Mouse (Mus musculus): Measurements from ENCODE around the gene Mybpc2. TPM values are rescaled to one million over a fixed set of nuclear protein-coding genes. Genes with fewer than 3 reads are reported as not detected.

The Mybpc2 gene
- polyA plus RNA-seq, 1 experiment, result 0.04 TPM

DNA sequence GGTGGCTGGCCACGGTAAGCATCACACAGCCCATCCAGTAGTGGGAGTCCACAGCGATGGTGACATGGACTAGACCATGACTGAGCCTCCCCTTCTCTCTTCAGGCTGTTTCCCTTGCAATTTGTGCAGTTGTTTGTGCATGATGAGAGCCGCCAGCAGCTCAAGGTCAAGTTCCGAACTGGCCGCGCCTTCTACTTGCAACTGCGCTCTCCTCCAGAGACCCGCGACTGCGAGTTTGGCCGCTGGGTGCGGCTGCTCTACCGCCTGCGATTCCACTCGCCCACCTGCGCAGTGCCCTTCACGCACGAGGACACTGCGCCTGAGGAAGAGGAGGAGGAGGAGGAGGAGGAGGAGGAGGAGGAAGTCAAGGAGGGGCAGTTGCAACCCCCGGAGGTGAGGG is 24.4 kb downstream of the Mybpc2 start:
- TF ChIP-seq CTCF (IDR thresholded peaks at IDR 0.05; ENCODE audit: control insufficient read depth, insufficient read depth, insufficient replicate concordance, low read depth, low read length) (no peak), POLR2A (IDR thresholded peaks at IDR 0.05; ENCODE audit: control insufficient read depth, low read depth, low read length) (peak; percentile 38; the same call in 1 of the 2 replicates)
- peak overlapping the region; percentile 30 for H3K4me3 ChIP-seq (ENCODE audit: control insufficient read depth, low read depth, low read length)

DNA sequence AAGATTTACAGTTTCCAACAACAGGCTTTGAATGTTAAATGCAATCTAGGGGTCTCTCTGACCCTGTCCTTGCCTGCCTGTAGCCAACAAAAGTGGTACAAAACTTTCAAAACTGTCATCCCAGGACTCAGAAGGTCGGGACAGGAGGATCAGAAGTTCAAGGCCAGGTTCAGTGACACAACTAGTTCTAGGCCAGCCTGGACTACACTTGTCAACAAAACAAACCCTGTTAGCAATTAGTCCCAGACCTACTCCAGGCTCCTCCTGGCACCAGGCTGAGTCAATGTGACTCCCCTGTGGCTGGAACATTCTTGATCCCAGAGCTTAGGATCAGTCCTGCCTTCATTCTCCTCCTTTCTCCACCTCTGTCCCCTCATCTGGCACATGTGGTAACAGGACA is 25.5 kb downstream of the Mybpc2 start:
- H3K4me1 ChIP-seq (ENCODE audit: control insufficient read depth, insufficient read depth, low read length), result peaks cover 13% of the 10 kb centered on the region
- H3K27ac ChIP-seq (ENCODE audit: control insufficient read depth, insufficient read depth, low read depth, low read length), result no peak overlapping the region
- peak overlapping the region; percentile 19 for H3K4me3 ChIP-seq (ENCODE audit: control insufficient read depth, low read depth, low read length)
- no peaks in the 10 kb centered on the region for H3K27me3 ChIP-seq (ENCODE audit: control insufficient read depth, insufficient read depth, low read length)
- no peaks in the 10 kb centered on the region for H3K36me3 ChIP-seq (ENCODE audit: control insufficient read depth, insufficient read depth, low read length)
- TF ChIP-seq CTCF (IDR thresholded peaks at IDR 0.05; ENCODE audit: control insufficient read depth, insufficient read depth, insufficient replicate concordance, low read depth, low read length) (no peak), POLR2A (IDR thresholded peaks at IDR 0.05; ENCODE audit: control insufficient read depth, low read depth, low read length) (no peak)

More for the DNA sequence above, 24.4 kb downstream of the Mybpc2 start:
- Histone ChIP-seq H3K36me3 (ENCODE audit: control insufficient read depth, insufficient read depth, low read length) (no peaks in the 10 kb centered on the region), H3K27ac (ENCODE audit: control insufficient read depth, insufficient read depth, low read depth, low read length) (no peak overlapping the region), H3K4me1 (ENCODE audit: control insufficient read depth, insufficient read depth, low read length) (peaks cover 13% of the 10 kb centered on the region), H3K27me3 (ENCODE audit: control insufficient read depth, insufficient read depth, low read length) (no peaks in the 10 kb centered on the region)

DNA sequence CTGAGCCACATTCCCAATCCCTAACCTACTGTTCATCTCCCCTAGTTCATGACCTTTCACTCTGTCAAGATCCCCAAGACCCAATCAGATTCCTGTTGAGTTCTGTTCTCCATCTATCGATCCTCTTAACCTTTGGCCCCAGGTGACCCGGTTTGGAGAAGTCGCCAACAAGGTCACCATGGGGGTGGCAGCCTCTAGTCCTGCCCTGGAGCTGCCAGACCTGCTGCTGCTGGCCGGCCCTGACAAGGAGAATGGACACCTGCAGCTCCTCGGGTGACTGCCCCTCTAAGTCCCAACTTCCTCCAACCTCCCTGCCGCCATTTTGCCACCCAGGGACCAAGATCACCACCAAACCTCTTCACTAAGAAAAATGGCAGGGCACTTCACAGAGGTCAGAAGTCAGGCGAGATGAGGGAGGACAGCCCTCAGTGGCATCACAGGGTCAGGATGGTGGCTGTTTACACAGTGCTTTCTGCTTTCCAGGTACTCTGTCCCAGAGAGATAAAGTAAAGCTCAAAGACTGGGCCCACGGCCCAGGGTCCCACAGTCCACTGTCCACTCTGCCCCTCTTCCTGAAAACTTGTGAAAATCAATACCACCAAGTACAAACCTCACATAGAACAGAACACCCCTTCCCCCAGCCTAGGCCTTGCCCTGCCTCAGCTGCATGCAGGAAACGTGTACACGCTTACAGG is 26.9 kb downstream of the Mybpc2 start:
- Histone ChIP-seq H3K4me3 (ENCODE audit: control insufficient read depth, low read depth, low read length) (peak overlapping the region; percentile 96), H3K27ac (ENCODE audit: control insufficient read depth, insufficient read depth, low read depth, low read length) (peak overlapping the region; percentile 46; the same call in 1 of the 2 replicates), H3K36me3 (ENCODE audit: control insufficient read depth, insufficient read depth, low read length) (no peaks in the 10 kb centered on the region), H3K27me3 (ENCODE audit: control insufficient read depth, insufficient read depth, low read length) (no peaks in the 10 kb centered on the region), H3K4me1 (ENCODE audit: control insufficient read depth, insufficient read depth, low read length) (peaks cover 13% of the 10 kb centered on the region)
- TF ChIP-seq POLR2A (IDR thresholded peaks at IDR 0.05; ENCODE audit: control insufficient read depth, low read depth, low read length), result no peak
- TF ChIP-seq CTCF (IDR thresholded peaks at IDR 0.05; ENCODE audit: control insufficient read depth, insufficient read depth, insufficient replicate concordance, low read depth, low read length), result no peak

DNA sequence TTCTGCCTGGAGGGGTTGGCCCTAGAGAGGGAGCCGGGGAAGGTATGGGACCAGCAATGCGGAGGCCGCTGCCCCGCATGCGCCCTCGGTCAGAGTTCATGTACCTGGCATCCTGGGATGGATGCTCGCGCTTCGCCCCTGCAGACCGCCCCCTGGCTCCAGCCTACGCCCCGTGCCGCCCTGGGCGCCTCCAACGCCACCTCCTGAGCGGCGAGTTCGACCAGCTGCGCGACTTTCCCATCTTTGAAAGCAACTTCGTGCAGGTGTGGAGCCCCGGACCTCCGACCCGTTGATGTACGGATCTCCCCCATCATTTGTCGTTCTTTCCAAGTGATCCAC is 27.7 kb downstream of the Mybpc2 start:
- peaks cover 13% of the 10 kb centered on the region for H3K4me1 ChIP-seq (ENCODE audit: control insufficient read depth, insufficient read depth, low read length)
- peak overlapping the region; percentile 93 for H3K27ac ChIP-seq (ENCODE audit: control insufficient read depth, insufficient read depth, low read depth, low read length)
- no peaks in the 10 kb centered on the region for H3K27me3 ChIP-seq (ENCODE audit: control insufficient read depth, insufficient read depth, low read length)
- TF ChIP-seq POLR2A (IDR thresholded peaks at IDR 0.05; ENCODE audit: control insufficient read depth, low read depth, low read length) (no peak; the same call in 1 of the 2 replicates), CTCF (IDR thresholded peaks at IDR 0.05; ENCODE audit: control insufficient read depth, insufficient read depth, insufficient replicate concordance, low read depth, low read length) (no peak)
- no peaks in the 10 kb centered on the region for H3K36me3 ChIP-seq (ENCODE audit: control insufficient read depth, insufficient read depth, low read length)
- H3K4me3 ChIP-seq (ENCODE audit: control insufficient read depth, low read depth, low read length), result peak overlapping the region; percentile 96

DNA sequence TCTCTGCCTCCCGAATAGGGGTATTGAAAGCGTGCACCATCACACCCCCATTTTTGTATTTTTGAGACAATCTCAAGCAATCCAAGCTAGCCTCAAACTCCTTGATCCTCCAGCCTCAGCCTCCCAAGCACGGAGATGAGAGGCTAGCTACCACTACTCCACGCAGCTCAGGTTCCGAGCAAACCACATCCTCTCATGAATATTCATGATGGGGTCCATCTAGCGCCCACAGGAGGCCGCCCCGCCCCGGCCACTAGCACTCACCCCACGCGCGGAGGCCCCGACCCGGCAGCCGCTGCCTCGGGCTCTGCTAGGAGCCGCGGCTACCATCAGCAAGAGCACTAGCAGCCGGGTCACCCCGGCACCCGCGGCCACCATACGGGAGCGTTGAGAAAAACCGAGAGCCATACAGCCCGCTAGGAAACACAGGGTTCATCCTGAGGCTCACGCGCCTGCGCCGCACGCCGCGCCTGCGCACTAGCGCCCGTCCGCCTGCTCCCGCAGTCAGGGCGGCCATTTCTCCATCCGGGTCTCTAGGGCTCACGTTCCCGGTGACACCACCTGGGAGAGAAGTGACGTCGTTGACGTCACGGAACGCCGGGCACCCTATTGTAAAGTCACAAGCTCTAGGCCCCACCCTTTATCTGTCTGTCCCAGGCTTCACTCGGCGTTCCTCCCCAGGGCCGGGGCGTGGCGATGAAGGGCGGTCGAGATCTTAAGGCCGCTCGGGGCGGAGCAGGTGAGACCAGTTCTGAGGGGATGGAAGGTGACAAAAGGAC is 28.3 kb downstream of the Mybpc2 start, which contains the start of the genes Emc10 and Fam71e1:
Gene Emc10 (minus strand): TSS at position 538 of the 779 bp plus-strand sequence.
Gene Fam71e1 (plus strand): TSS at position 590 of the 779 bp plus-strand sequence.
- H3K36me3 ChIP-seq (ENCODE audit: control insufficient read depth, insufficient read depth, low read length), result no peaks in the 10 kb centered on the region
- H3K4me3 ChIP-seq (ENCODE audit: control insufficient read depth, low read depth, low read length), result peak within 1 kb of the TSS; percentile 96
- H3K27ac ChIP-seq (ENCODE audit: control insufficient read depth, insufficient read depth, low read depth, low read length), result peak within 1 kb of the TSS; percentile 93
- H3K27me3 ChIP-seq (ENCODE audit: control insufficient read depth, insufficient read depth, low read length), result no peaks in the 10 kb centered on the region
- TF ChIP-seq POLR2A (IDR thresholded peaks at IDR 0.05; ENCODE audit: control insufficient read depth, low read depth, low read length) (peak; percentile 94), CTCF (IDR thresholded peaks at IDR 0.05; ENCODE audit: control insufficient read depth, insufficient read depth, insufficient replicate concordance, low read depth, low read length) (no peak)
- peaks cover 13% of the 10 kb centered on the region for H3K4me1 ChIP-seq (ENCODE audit: control insufficient read depth, insufficient read depth, low read length)

DNA sequence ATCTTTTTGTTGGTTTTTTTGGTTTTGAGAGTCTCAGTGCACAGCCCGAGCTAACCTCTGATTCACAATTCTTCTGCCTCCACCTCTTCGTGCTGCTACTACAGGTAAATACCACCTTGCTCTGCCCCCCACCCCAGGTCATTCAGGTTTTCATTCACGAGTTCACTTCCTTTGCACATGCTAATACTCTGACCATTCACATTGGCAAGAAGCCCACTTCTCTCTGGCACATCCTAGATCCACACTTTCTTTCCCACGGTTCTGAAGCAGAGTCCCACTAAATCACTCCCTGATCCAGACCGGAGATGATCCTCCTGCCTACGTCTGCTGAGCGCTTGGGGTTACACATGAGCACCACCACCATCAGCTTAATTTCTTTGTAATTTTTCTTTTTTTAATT is 29.4 kb downstream of the Mybpc2 start:
- H3K27ac ChIP-seq (ENCODE audit: control insufficient read depth, insufficient read depth, low read depth, low read length), result no peak overlapping the region

DNA sequence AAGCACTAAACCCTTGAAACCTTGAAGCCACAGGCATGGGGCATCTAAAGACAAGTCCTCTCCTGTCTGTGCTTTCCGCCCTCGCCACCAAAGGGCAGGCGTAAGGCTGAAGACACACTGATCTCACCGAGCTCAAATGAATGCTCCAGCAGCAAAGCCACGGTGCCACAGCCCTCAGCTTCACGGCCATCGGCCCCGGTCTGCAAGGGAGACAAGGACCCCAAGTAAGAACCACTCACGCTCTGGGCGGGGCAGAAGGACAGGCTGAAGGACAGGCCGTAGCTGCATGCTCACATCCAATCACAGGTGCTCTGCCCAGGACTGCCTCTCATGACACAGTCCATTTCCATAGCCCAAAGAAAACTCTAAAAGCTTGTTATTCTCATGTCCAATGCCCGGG is 29.8 kb downstream of the Mybpc2 start:
- Histone ChIP-seq H3K27ac (ENCODE audit: control insufficient read depth, insufficient read depth, low read depth, low read length) (no peak overlapping the region), H3K4me1 (ENCODE audit: control insufficient read depth, insufficient read depth, low read length) (peaks cover 3% of the 10 kb centered on the region), H3K27me3 (ENCODE audit: control insufficient read depth, insufficient read depth, low read length) (no peaks in the 10 kb centered on the region), H3K36me3 (ENCODE audit: control insufficient read depth, insufficient read depth, low read length) (no peaks in the 10 kb centered on the region), H3K4me3 (ENCODE audit: control insufficient read depth, low read depth, low read length) (no peak overlapping the region; the same call in 1 of the 2 replicates)
- TF ChIP-seq POLR2A (IDR thresholded peaks at IDR 0.05; ENCODE audit: control insufficient read depth, low read depth, low read length), result no peak
- TF ChIP-seq CTCF (IDR thresholded peaks at IDR 0.05; ENCODE audit: control insufficient read depth, insufficient read depth, insufficient replicate concordance, low read depth, low read length), result no peak

More for the DNA sequence above, 29.4 kb downstream of the Mybpc2 start:
- TF ChIP-seq POLR2A (IDR thresholded peaks at IDR 0.05; ENCODE audit: control insufficient read depth, low read depth, low read length), result no peak
- TF ChIP-seq CTCF (IDR thresholded peaks at IDR 0.05; ENCODE audit: control insufficient read depth, insufficient read depth, insufficient replicate concordance, low read depth, low read length), result no peak
- Histone ChIP-seq H3K4me1 (ENCODE audit: control insufficient read depth, insufficient read depth, low read length) (peaks cover 7% of the 10 kb centered on the region), H3K36me3 (ENCODE audit: control insufficient read depth, insufficient read depth, low read length) (no peaks in the 10 kb centered on the region), H3K27me3 (ENCODE audit: control insufficient read depth, insufficient read depth, low read length) (no peaks in the 10 kb centered on the region), H3K4me3 (ENCODE audit: control insufficient read depth, low read depth, low read length) (peak overlapping the region; percentile 96)

Measured in testis, adult 2 months (tissue).